Mouse (Mus musculus): ENCODE data around the gene Olfr955.

The Olfr955 gene

GRCm38 (mm10) chr9:39471844-39472243, at the start of gene Olfr955:
Gene Olfr955, minus strand, starts transcription at chr9:39471944.
- no peak for DNase-seq (ENCODE audit: low spot score in 2 of 2)

GRCm38 (mm10) chr9:39518595-39518994, 46.9 kb upstream of the Olfr955 start:
- no peak for DNase-seq (ENCODE audit: low spot score in 2 of 2)

GRCm38 (mm10) chr9:39515531-39515930, 43.8 kb upstream of the Olfr955 start, which contains the start of gene Olfr957:
Gene Olfr957, minus strand, starts transcription at chr9:39515809.
- DNase-seq (ENCODE audit: low spot score in 2 of 2) = no peak

GRCm38 (mm10) chr9:39509412-39509811, 37.7 kb upstream of the Olfr955 start:
- DNase-seq (ENCODE audit: low spot score in 2 of 2) = no peak

- peak; percentile 15 to 34 for DNase-seq (ENCODE audit: low spot score in 2 of 2)
These were observed 37.3 kb upstream of the Olfr955 start for GRCm38 (mm10) chr9:39508998-39509397.

GRCm38 (mm10) chr9:39493895-39494294, 22.2 kb upstream of the Olfr955 start, which contains the start of gene Olfr44:
Gene Olfr44, minus strand, starts transcription at chr9:39493995.
- no peak for DNase-seq (ENCODE audit: low spot score in 2 of 2)

- DNase-seq (ENCODE audit: low spot score in 2 of 2) = no peak
These were observed 15.3 kb downstream of the Olfr955 start, which contains the start of gene Olfr954 for GRCm38 (mm10) chr9:39456401-39456800. Gene Olfr954, plus strand, starts transcription at chr9:39456701.

- DNase-seq (ENCODE audit: low spot score in 2 of 2) = no peak
These were observed 44.7 kb downstream of the Olfr955 start, which contains the start of gene Olfr952 for GRCm38 (mm10) chr9:39427048-39427447. Gene Olfr952, minus strand, starts transcription at chr9:39427148.

All from right cerebral cortex, postnatal 36 days (tissue).